Mouse (Mus musculus): ENCODE measurements around the gene Cblb. TPM values are rescaled to one million over a fixed set of nuclear protein-coding genes. Genes with fewer than 3 reads are reported as not detected.
A peak's percentile ranks its signal among the peaks of the same experiment; 100 is the strongest.

Cblb gene
- total RNA-seq, 2 experiments from 2014 or later: 40.0 to 43.8 TPM

DNA sequence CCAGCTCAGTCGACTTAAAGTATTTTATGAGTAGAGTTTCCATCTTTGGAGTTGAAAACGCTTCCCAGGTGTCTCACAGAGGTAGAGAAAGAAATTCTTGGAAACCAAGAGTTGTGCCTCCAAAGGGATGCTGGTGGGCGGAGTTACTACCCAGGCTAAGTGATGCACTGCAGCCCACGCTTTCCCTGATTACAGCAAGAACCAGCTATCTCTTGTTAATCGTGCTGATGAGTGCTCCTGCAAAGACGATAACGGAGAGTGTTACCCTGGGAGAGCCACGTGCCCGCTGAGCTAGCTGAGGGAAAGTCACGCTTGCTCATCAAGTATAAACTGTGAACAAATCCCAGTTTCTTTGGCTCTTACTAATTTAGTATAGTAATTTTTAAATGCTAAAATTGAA lies 153.3 kb downstream of the Cblb start:
- intact Hi-C loops (cut with DNase I): loop anchor here (10.0 kb wide), 1 partner anchor 150 kb away; the partner anchor contains the start of gene Cblb
- no peak for DNase-seq

GRCm38 (mm10) chr16:52186731-52187130 lies 155.7 kb downstream of the Cblb start:
- no peak for DNase-seq
- intact Hi-C loops (cut with DNase I): loop anchor here (5.0 to 10.0 kb wide), 2 partner anchors 152 to 869 kb away; partner anchors contain the start of gene Cblb

DNA sequence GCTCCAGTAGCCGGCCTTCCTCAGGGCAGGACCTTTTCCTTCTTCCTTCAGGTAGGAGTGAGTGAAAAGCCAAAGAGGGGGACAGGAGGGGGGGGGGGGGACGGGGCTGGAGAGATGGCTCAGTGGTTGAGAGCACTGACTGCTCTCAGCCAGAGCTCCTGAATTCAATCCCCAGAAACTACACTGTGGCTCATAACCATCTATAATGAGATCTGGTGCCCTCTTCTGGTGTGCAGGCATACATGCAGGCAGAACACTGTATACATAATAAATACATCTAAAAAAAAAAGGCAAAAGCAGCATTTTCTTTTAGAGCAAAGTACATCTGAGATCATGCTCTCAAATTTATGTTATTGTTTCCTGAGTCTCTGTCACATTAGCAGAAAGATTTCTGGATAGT lies 158.1 kb downstream of the Cblb start:
- intact Hi-C loops (cut with DNase I): loop anchor here (5.0 to 10.0 kb wide), 2 partner anchors 154 to 872 kb away; partner anchors contain the start of gene Cblb
- no peak for DNase-seq

DNA sequence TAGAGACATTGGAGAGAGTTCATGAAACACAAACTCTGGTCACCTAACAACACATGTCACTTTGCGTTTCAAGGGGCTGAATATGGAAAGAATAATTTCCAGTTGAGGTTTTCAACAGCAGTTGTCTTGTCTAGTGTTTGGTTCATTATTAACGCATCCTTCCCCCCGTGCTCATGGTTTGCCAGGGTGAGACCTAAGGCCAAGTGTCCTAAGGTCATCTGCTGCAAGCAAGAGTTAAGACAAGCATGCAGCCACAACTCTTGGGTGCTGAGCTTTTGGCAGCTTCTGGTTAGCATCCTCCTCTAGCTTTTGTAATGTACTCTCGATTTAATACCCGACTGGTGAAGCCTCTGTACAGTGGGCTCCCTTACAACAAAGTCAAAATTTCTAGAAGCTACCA lies 159.7 kb downstream of the Cblb start:
- no peak for DNase-seq

GRCm38 (mm10) chr16:52194040-52194439 lies 163.0 kb downstream of the Cblb start:
- peak; percentile 9 for DNase-seq
- intact Hi-C loops (cut with DNase I): no loop called here

More for the DNA sequence above, 159.7 kb downstream of the Cblb start:
- intact Hi-C loops (cut with DNase I): no loop called here

DNA sequence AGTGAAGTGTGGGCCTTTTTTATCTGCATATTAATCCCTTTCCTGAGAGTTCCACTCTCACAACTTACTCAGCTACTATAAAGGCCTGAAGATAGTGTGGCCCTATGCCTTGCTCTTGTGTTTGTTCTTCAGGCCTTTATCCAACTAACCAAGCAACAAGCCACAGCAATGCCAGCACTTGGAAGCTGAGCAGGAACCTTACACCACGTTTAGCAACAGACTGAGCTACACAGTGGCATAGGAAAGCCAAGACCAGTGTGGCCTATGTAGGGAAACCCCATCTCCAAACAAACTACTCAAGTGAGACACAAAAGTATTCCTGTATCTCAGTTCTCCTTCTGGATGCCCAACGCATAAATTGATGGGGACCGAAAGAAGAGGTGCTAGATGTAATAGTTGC lies 163.8 kb downstream of the Cblb start:
- intact Hi-C loops (cut with DNase I): no loop called here
- no peak for DNase-seq

GRCm38 (mm10) chr16:52200107-52200506 lies 169.1 kb downstream of the Cblb start:
- intact Hi-C loops (cut with DNase I): no loop called here
- no peak for DNase-seq

GRCm38 (mm10) chr16:52210844-52211606 lies 180.0 kb downstream of the Cblb start:
- DNase-seq: no peak
- intact Hi-C loops (cut with DNase I): no loop called here

- intact Hi-C loops (cut with DNase I): no loop called here
Measured at GRCm38 (mm10) chr16:52219069-52219468, 188.0 kb downstream of the Cblb start.

DNA sequence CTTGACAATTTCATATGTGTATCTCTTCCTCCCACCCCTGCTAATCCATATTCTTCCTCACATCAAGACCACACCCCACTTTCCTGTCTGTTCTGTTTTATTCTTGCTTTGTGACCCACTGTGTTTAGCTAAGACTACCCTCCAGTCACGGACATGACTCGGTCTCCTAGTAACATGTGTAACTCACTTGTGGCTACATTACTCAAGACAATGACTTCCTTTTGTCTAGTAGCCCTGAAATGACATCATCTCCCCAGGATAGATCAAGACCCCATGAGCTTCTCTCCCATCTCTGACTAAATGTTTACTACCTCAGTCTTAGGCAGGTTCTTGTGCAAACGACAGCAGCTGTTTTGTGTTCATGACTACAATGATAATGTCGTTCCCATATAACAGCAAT lies 191.9 kb downstream of the Cblb start:
- no peak for DNase-seq
- intact Hi-C loops (cut with DNase I): no loop called here

More at GRCm38 (mm10) chr16:52219069-52219468, 188.0 kb downstream of the Cblb start:
- DNase-seq: peak; percentile 34

DNA sequence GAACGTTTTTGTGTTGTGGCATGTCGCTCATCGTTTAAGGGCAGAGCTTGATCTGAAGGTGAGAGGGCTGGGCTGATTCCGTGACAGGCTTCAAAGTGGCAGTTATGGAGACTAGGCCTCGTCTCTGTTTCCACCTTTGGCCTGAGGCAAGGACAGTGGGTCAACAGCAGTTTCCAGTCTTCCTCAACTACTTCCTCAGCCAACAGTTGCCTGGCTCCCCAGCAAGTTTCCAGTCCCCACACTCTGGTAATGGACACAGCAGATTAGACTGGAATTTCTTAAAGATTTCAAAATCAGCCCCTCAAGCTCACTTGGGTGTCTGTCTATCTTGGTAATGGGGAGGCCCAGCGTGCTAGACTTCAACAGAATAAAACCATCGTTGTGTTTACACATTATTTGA lies 198.4 kb downstream of the Cblb start:
- intact Hi-C loops (cut with DNase I): no loop called here

DNA sequence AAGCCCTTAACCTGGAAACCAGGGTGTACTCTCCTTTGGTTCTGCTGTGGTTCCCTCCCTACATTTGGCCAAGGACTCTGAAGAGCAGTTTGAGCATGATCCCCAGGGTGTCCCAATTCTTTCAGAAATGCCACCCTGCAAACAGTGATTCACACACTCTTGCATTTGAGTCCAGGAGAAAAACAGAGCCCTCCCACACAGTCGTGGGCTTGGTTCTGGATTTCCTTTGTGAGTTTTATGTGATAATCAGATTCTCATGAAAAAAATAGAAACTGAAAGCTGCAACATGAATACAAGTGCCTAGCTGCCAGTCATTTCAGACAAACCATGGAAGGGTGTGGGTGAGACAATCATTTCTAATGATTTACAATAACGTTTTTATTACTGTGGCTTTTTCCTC lies 198.9 kb downstream of the Cblb start:
- DNase-seq: no peak
- intact Hi-C loops (cut with DNase I): no loop called here

More for the DNA sequence above, 198.4 kb downstream of the Cblb start:
- DNase-seq: no peak

GRCm38 (mm10) chr16:52242144-52242543 lies 211.1 kb downstream of the Cblb start:
- no peak for DNase-seq
- intact Hi-C loops (cut with DNase I): no loop called here

- DNase-seq: no peak
- intact Hi-C loops (cut with DNase I): no loop called here
Measured at GRCm38 (mm10) chr16:52243421-52243973, 212.5 kb downstream of the Cblb start.

DNA sequence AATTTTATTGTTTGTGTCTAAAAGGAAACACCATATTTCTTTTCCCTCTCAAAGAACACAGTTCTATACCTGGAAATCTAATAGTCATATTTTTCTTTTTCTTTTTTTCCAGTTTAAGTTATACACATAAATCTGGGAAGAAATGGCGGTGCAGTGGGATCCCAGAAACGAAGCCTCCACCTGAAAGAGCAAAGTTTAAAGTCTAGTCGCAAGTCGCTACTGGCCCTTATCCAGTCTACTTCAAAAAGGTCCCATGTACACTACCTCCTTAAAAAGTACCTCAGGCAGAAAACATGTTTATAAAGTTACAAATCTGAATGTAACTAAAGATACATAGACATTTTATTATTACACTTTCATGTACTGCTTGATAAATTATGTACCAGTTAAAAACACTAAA lies 219.2 kb downstream of the Cblb start:
- intact Hi-C loops (cut with DNase I): no loop called here
- DNase-seq: no peak

DNA sequence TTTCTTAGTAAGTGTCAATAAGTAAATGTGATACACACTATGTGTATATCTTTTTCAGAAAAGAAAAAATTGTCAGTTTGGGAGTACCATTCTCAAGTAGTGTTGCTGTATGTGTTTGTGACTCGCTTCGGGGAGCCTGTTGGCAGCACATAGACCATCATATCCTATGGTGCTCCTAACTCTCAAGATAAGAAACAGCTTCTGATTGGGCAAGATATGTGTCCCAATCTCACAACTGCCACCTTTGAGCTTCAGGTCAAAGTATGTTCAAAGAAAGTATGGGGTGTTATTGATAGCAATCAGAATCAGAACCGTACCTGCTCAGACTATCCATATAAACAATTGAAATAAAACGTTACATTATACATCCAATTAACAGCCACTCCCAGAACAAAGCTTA lies 219.9 kb downstream of the Cblb start:
- DNase-seq: no peak
- intact Hi-C loops (cut with DNase I): no loop called here

Data from left cerebral cortex, postnatal 4 days (tissue).